Mouse (Mus musculus): ENCODE data around the gene 9830107B12Rik.
A peak's percentile ranks its signal among the peaks of the same experiment; 100 is the strongest.

DNA sequence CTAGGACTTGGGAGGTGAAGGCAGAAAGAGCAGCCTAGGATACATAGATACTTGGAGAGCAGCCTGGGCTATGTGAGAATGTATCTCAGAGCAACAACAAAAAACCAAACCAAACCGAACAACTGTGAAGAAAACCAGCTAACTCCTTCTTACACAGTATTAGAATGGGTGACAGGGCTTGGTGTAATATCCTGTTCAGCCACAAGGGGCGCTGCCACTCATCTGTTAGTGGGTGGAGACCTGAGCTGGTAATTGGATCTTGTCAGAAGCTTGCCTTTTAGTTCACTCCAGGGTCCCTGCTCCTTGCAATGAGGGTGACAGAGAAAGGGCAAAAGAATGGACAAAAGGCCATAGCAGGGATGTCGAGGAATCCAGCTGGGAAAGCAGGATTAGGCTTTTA, 26.4 kb downstream of the 9830107B12Rik start:
- TF ChIP-seq POLR2A (IDR thresholded peaks at IDR 0.05; ENCODE audit: borderline replicate concordance, insufficient read depth, low read length) (no peak), CTCF (IDR thresholded peaks at IDR 0.05; ENCODE audit: borderline replicate concordance, insufficient read depth, low read depth, low read length) (peak; percentile 72)

All from cerebellum, adult 2 months (tissue).